Mouse (Mus musculus) cerebral cortex, adult 2 months (tissue): Measurements from ENCODE around the gene Fgf11.

Experiments used
- WGBS: fragments of 180-500 bp; shearing (Covaris S2); methylation state at CpG from one replicate; pipeline ENCODE4 v1.1.7; 2018; 5-methylcytosine and 5-hydroxymethylcytosine counted together

Gene Fgf11

GRCm38 (mm10) chr11:69754701-69755100 lies 47.0 kb downstream of the Fgf11 start:
- 23% methylated on average over 3 of the region's 3 CpGs for WGBS

DNA sequence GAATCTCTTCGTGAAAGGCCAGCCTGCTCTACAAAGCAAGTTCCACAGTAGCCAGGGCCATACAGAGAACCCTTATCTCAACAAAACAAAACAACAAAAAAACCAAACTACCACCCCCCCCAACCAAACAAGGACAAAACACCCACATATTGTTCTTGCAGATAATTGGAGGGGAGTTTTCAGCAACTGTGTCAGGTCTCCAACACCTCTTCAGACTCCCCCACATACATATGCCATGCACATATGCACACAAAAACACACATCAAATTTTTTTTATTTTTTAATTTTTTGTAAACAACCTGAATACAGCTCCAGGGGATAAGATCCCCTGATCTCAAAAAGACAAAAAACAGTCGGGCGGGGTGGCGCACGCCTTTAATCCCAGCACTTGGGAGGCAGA lies 47.4 kb downstream of the Fgf11 start:
- WGBS = 77% methylated on average over 5 of the region's 5 CpGs

- 78% methylated on average over 3 of the region's 3 CpGs for WGBS
These were observed 50.0 kb downstream of the Fgf11 start for GRCm38 (mm10) chr11:69751635-69752034.
